Mouse (Mus musculus) midbrain, embryonic 14.5 days (tissue): ENCODE data around the gene Arrdc1. TPM values are rescaled to one million over a fixed set of nuclear protein-coding genes. Genes with fewer than 3 reads are reported as not detected.
"Not testable (repeated sequence)": the region's sequence is repeated elsewhere in the genome, so short reads cannot be mapped to it uniquely, and the experiment has no call there.

ENCODE experiments used
- ATAC-seq: fragments of 200-750 bp; cut with Nextera tagmentation; 2 replicates; pipeline ENCODE4 v1.8.0; 2017; ENCODE audit warnings: moderate number of reproducible peaks, moderate library complexity; ENCODE audit not compliant: low FRiP score, low TSS enrichment
- DNase-seq: peaks from one replicate; pipeline ENCODE4 v3.0.0-alpha.2; 2015
- H3K27ac ChIP-seq: fragments of 300-500 bp; sonication (generic); replicated peaks from 2 replicates; pipeline ENCODE4 v1.5.1; 2014; ENCODE audit warnings: mild to moderate bottlenecking, low read depth, low read length, moderate library complexity
- H3K27me3 ChIP-seq: fragments of 300-500 bp; sonication (generic); 2 replicates; pipeline ENCODE4 v1.6.1; 2014; ENCODE audit warnings: low read length, control low read depth, mixed read lengths; ENCODE audit not compliant: control insufficient read depth, insufficient read depth
- H3K36me3 ChIP-seq: fragments of 300-500 bp; sonication (generic); 2 replicates; pipeline ENCODE4 v1.6.1; 2014; ENCODE audit warnings: low read length, control low read depth; ENCODE audit not compliant: control insufficient read depth, insufficient read depth
- H3K4me1 ChIP-seq: fragments of 300-500 bp; sonication (generic); 2 replicates; pipeline ENCODE4 v1.6.1; 2014; ENCODE audit warnings: mild to moderate bottlenecking, antibody characterized with exemption, low read length, control low read depth; ENCODE audit not compliant: control insufficient read depth, insufficient read depth
- H3K4me2 ChIP-seq: fragments of 300-500 bp; sonication (generic); 2 replicates; pipeline ENCODE4 v1.6.1; 2014; ENCODE audit warnings: mild to moderate bottlenecking, low read length, moderate library complexity
- H3K4me3 ChIP-seq: fragments of 300-500 bp; sonication (generic); replicated peaks from 2 replicates; pipeline ENCODE4 v1.5.1; 2014; ENCODE audit warnings: low read depth, low read length
- H3K9ac ChIP-seq: fragments of 300-500 bp; sonication (generic); replicated peaks from 2 replicates; pipeline ENCODE4 v1.6.1; 2014; ENCODE audit warnings: mild to moderate bottlenecking, low read length, moderate library complexity
- H3K9me3 ChIP-seq: fragments of 300-500 bp; sonication (generic); 2 replicates; pipeline ENCODE4 v1.6.1; 2016; ENCODE audit warnings: low read length, control low read depth, mixed read lengths; ENCODE audit not compliant: control insufficient read depth
- WGBS: fragments of 180-500 bp; shearing (Covaris S2); extraction: QIAGEN DNeasy Blood & Tissue Kit; methylation state at CpG from one replicate; pipeline ENCODE4 v1.1.7; 2014; 5-methylcytosine and 5-hydroxymethylcytosine counted together
- polyA plus RNA-seq: library from polyadenylated mRNA; unstranded; fragments of >200 nt; fragmentation: Nextera tagmentation; extraction: Ambion mirVana; gene quantifications from 2 replicates; pipeline ENCODE4 v1.2.1, GENCODE M21; 2014

Gene Arrdc1
- polyA plus RNA-seq, result 21.8 and 24.9 TPM in 2 replicates

DNA sequence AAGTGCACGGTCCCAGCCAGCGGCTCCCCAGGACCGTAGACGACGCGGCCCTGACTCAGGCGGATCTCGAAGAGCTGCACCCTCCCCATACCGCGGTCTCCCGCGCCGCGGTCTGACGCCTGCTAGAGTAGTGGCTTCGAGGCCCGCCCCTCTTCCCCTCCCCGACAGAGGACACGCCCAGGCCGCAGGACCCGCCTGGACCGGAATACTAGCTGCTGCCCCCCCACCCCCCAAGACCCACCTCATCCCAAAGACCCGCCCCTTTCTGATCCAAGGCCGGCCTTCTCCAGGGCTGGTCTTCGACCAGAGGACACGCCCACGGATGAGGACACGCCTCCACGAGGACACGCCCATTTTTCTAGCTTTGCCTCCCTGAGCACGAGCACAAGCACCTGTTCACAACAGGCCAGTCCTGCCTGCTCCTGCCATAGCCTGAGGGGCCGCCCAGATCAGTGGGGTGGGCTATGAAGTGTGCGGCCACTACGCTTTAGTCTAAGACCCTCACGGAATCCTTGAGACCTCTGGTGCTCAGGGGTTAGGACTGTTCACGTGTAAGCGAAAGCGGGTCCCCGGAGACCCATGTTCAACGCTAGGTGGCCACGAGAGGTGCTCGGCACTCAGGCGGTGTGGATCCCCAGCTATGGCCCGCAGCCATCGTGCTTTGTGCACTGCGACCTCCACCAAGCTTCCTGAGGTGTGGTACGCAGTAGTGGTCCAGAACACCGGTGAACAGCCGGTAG is at the start of gene Arrdc1:
Gene Arrdc1, minus strand, starts transcription at position 196 of the 740 bp plus-strand sequence.
- DNase-seq (peak; percentile 87), ATAC-seq (peak; percentile 90)
- peak within 1 kb of the TSS; percentile 90 for H3K4me2 ChIP-seq
- H3K36me3 ChIP-seq, result no peaks in the 10 kb centered on the region
- no peaks in the 10 kb centered on the region for H3K9me3 ChIP-seq
- peaks cover 15% of the 10 kb centered on the region for H3K4me1 ChIP-seq
- WGBS, result under 1% methylated on average over 49 of the region's 49 CpGs
- H3K27ac ChIP-seq, result 0 out of 2 replicates have a peak within 1 kb of the TSS, but pooled peaks have one; percentile 45
- peak within 1 kb of the TSS; percentile 56 for H3K4me3 ChIP-seq
- peak within 1 kb of the TSS; percentile 62 for H3K9ac ChIP-seq
- H3K27me3 ChIP-seq, result 0 out of 2 replicates have a peak, but pooled peaks cover 7% of the 10 kb centered on the region

DNA sequence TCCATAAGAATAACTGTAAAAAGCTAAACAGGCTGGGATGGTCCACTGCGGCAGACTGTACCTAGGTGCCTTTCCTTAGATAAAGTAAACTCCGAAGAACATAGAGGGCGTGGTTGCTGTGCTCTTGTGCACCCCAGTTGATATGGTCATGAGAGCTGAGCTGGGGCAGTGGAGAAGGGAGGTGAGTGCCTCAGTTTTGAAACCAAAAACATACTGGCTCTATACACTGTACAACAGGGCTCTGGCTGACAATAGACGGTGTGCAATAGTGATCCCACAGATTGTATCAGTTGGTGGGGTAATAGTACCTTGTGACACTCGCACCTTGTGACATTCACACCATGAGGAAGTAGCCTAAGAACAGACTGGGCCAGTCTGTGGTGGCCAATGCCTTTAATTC is 41.9 kb upstream of the Arrdc1 start:
- H3K36me3 ChIP-seq, result peaks cover 15% of the 10 kb centered on the region
- H3K9ac ChIP-seq, result no peak overlapping the region
- 91% methylated on average over 5 of the region's 5 CpGs for WGBS
- no peaks in the 10 kb centered on the region for H3K9me3 ChIP-seq
- H3K4me1 ChIP-seq, result peaks cover 20% of the 10 kb centered on the region
- H3K27ac ChIP-seq, result no peak overlapping the region
- H3K4me3 ChIP-seq, result no peak overlapping the region
- H3K4me2 ChIP-seq, result no peak overlapping the region
- ATAC-seq (no peak), DNase-seq (no peak)
- no peaks in the 10 kb centered on the region for H3K27me3 ChIP-seq

DNA sequence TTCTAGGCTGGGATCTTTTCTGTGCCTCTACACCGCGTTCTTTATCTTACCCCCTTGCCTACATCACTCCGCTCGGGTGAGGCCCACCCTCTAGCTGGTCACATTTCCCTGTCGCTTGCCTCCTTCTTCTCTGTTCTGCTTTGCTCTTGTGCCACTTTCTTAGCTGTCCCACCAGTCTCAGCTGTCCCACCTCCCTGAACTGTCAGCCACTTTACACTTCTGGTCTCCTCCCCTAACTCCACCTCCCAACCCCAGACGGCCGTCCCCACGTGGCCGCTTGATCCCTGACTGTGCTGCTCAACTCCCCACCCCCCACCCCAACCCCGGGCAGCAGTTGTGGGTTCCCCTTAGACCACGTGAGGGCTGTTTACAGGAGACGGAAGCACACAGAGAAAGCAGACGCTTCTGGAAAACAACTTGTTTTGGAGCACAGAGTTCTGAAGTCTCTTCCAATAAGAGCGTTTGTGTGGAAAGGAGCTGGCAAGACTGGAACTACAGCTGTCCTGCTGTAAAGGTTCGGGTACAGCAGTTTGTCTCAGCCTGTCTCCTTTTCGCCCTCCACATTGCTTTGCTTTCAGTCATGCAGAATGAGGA is 40.7 kb upstream of the Arrdc1 start, which contains the start of gene Pnpla7:
Gene Pnpla7, plus strand, starts transcription at position 330 of the 594 bp plus-strand sequence.
- peak; percentile 28 for ATAC-seq
- peak; percentile 62 for DNase-seq
- 1% methylated on average over 16 of the region's 16 CpGs for WGBS
- Histone ChIP-seq H3K27ac (peak within 1 kb of the TSS; percentile 88), H3K4me2 (peak within 1 kb of the TSS; percentile 64), H3K9me3 (no peaks in the 10 kb centered on the region), H3K4me1 (peaks cover 20% of the 10 kb centered on the region), H3K36me3 (peaks cover 26% of the 10 kb centered on the region), H3K4me3 (peak within 1 kb of the TSS; percentile 63), H3K9ac (peak within 1 kb of the TSS; percentile 84), H3K27me3 (no peaks in the 10 kb centered on the region)

DNA sequence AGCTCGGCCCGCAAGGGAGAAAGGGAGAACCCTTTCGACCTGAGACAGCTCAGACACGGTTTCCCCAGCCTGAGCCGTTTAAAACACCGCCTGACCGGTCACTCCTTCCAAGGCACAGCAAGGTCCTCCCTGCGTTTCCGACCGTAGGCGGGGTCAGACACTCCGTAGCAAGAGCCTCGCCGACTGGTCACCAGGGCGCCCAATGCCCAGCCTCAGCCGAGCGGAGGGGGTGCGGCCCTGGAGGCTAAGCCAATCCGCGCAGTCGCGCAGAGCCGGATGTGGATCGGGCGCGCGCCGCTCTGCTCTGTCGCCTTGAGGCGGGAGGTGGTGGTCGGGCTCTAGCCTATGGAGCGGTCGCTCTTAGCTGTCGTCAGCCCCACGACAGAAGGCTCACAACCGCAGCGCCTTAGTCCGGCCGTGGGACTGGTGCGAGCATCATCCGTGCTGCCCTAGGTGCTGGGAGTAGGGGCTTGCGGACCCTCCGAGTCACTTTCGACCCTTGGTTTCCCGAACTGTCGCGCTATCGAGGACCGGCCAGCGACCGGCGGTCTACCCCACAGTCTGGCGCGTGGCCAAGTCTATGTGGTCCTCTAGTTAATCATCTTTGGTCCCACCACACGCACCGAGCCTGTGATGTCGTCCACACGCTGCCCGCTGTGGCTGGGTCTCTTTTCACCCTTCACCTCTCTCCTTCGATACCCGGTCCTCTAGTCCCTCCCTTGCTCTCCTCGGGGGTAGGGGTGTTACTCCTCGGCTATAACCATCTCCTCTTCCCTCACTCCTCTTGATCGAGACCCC is 40.1 kb upstream of the Arrdc1 start, which contains the start of gene Mrpl41:
Gene Mrpl41, minus strand, starts transcription at position 193 of the 798 bp plus-strand sequence.
- peak within 1 kb of the TSS; percentile 64 for H3K4me2 ChIP-seq
- under 1% methylated on average over 64 of the region's 64 CpGs for WGBS
- H3K27me3 ChIP-seq, result no peaks in the 10 kb centered on the region
- DNase-seq, result peak; percentile 99
- peak; percentile 100 for ATAC-seq
- H3K9me3 ChIP-seq, result no peaks in the 10 kb centered on the region
- peaks cover 33% of the 10 kb centered on the region for H3K36me3 ChIP-seq
- peak within 1 kb of the TSS; percentile 88 for H3K27ac ChIP-seq
- H3K4me1 ChIP-seq, result peaks cover 20% of the 10 kb centered on the region
- peak within 1 kb of the TSS; percentile 63 for H3K4me3 ChIP-seq
- H3K9ac ChIP-seq, result peak within 1 kb of the TSS; percentile 84

DNA sequence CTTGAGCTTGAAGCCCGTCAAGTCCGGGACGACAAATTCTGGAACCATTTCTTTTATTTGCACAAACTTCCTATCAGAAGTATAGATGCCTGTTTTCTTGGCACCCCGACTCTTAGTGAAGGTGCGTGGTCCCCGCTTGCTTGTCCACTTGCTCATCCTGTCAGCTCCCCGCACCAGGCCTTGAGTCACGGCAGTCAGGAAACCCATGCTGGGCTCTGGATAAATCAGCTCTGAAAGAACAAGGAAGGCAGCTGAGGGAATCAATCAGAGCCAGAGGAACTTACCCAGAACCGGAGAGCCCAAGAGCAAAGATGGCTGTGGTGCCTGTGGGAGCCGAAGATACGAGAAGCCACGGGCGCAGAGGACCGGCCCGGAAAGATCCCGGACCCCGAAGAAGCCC is 39.4 kb upstream of the Arrdc1 start:
- WGBS, result 2% methylated on average over 17 of the region's 17 CpGs
- peak overlapping the region; percentile 63 for H3K4me3 ChIP-seq
- H3K4me2 ChIP-seq, result peak overlapping the region; percentile 64
- DNase-seq, H3K9me3 ChIP-seq, H3K27me3 ChIP-seq: not testable (repeated sequence)
- H3K4me1 ChIP-seq, result peaks cover 20% of the 10 kb centered on the region
- H3K36me3 ChIP-seq, result peaks cover 40% of the 10 kb centered on the region
- peak overlapping the region; percentile 84 for H3K9ac ChIP-seq
- peak overlapping the region; percentile 88 for H3K27ac ChIP-seq
- ATAC-seq, result 0 out of 2 replicates have a peak, but pooled peaks have one; percentile 0

DNA sequence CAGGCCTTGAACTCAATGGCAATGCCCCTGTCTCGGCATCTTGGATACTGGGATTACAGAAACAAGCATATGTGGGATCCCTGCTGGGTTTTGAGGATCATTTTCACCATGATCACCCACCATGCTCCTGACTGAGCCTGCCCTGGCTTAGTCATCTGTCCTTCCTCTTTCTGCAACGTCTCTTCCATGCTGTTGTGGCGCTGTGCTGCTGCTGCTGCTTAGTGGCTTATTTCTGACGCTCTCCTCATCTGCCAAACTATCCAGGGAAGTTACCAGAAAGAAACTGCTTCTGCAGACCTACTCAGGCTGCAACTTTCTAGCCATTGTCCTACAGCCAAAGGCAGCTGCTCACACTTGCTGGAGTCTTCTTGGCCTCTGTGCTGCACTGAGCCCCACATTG is 35.3 kb upstream of the Arrdc1 start:
- ATAC-seq (no peak), DNase-seq (no peak)
- peaks cover 74% of the 10 kb centered on the region for H3K36me3 ChIP-seq
- no peaks in the 10 kb centered on the region for H3K9me3 ChIP-seq
- peaks cover 12% of the 10 kb centered on the region for H3K4me1 ChIP-seq
- H3K9ac ChIP-seq, result no peak overlapping the region
- H3K27ac ChIP-seq, result no peak overlapping the region
- H3K4me2 ChIP-seq, result no peak overlapping the region
- 91% methylated on average over 4 of the region's 4 CpGs for WGBS
- no peaks in the 10 kb centered on the region for H3K27me3 ChIP-seq
- H3K4me3 ChIP-seq, result no peak overlapping the region

DNA sequence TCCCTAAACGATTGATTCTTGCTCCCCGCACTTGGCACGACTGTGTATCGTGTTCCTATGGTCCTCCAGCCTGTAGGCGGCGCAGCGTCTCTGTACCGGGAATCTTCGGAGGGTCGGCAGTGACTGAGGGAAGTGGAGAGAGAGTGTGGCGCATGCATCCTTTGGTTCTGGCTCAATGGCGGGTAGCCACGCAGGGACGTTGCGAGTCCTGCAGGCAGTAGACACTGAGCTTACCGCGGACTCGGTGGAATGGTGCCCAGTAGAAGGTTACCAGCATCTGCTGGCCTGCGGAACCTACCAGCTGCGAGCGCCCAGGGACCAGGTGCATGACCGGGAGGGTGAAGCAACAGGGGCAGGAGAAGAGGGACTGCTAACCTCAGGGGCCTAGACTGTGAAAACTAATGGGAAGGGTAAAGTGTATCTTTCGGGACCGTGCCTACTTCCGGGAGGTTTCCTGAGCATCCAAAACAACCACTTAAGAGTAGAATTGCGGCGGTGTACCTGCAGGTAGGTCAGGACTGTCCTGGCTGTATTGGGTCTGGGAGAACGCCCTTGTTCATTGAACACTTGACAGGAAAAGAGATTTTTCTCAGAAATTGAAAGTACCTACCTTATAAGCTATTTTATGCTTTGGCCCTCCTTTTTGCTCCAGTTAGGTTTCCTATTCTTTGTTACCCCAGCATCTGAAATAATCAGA is 27.4 kb upstream of the Arrdc1 start, which contains the start of gene Dph7:
Gene Dph7, plus strand, starts transcription at position 97 of the 697 bp plus-strand sequence.
- peak; percentile 90 for ATAC-seq
- Histone ChIP-seq H3K4me3 (peak within 1 kb of the TSS; percentile 61), H3K27me3 (no peaks in the 10 kb centered on the region), H3K4me1 (peaks cover 9% of the 10 kb centered on the region), H3K9me3 (no peaks in the 10 kb centered on the region), H3K27ac (peak within 1 kb of the TSS; percentile 50; the same call in 1 of the 2 replicates), H3K9ac (peak within 1 kb of the TSS; percentile 70), H3K4me2 (peak within 1 kb of the TSS; percentile 82), H3K36me3 (peaks cover 55% of the 10 kb centered on the region)
- peak; percentile 95 for DNase-seq
- under 1% methylated on average over 28 of the region's 28 CpGs for WGBS

DNA sequence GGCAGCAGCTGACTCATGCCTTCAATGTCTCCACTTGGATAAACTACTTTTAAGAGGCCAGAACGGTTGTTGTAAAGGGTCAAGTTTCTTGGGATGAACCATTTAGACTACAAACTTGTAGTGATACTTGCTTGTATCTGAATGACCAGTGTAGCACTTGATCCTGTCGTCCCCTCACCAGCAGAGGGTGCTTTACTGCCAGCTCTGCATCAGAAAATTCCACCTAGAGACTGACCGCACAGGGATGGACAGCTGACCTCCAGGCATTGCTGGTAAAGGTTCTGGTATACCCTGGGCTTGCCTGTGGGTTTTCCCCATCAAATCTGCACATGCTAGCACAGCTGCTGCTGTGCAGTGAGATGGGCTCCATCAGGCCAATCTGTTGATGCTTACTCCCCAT is 25.9 kb upstream of the Arrdc1 start:
- Histone ChIP-seq H3K27me3 (no peaks in the 10 kb centered on the region), H3K9ac (no peak overlapping the region), H3K36me3 (peaks cover 59% of the 10 kb centered on the region), H3K4me1 (peaks cover 9% of the 10 kb centered on the region), H3K9me3 (no peaks in the 10 kb centered on the region), H3K4me2 (no peak overlapping the region), H3K27ac (no peak overlapping the region), H3K4me3 (no peak overlapping the region)
- ATAC-seq (no peak), DNase-seq (peak; percentile 48)
- WGBS, result 35% methylated on average over 3 of the region's 3 CpGs
